Mouse (Mus musculus) fibroblast of lung, adult 2 months (primary cell): ENCODE measurements around the gene Birc3.
"Not testable (repeated sequence)": the region's sequence is repeated elsewhere in the genome, so short reads cannot be mapped to it uniquely, and the experiment has no call there.

Experiments used
- DNase-seq: peaks from one replicate; pipeline ENCODE4 v3.0.0-alpha.2; 2011; ENCODE audit warnings: low read depth

Gene Birc3

DNA sequence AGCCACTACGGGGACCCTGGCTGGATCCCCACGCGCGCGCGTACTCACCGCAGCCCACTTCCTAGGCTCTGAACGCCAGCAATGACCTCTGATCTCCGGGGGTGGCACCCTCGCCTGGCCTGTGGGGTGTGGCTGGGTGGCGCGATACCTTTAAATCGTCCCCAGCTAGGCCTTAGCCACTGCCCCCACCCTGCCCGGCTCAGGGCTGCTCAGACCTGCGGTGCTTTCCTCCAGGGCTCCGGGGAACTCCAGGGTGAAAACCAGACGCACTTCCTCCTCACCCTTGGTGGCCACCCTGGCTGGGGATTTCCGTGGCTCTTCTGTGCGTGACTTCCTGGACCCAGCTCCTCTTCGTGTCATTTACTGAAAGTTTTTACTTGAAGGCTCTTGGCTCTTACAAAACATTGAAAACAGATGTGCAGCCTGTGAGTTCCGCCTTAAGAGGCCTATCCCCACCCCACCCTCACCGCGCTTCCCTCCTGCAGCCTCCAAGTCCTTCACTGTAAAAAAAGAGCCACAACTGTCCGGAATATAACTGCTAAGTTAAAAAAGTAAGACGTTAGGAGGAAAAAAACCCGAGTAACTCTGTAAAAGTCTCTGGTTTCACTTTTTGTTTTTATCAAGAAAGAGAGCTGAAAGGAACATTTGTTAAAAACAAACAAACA lies at the start of gene Birc3:
Birc3 (minus strand) TSS at position 412 of the 665 bp plus-strand sequence.
- peak; percentile 41 for DNase-seq

DNA sequence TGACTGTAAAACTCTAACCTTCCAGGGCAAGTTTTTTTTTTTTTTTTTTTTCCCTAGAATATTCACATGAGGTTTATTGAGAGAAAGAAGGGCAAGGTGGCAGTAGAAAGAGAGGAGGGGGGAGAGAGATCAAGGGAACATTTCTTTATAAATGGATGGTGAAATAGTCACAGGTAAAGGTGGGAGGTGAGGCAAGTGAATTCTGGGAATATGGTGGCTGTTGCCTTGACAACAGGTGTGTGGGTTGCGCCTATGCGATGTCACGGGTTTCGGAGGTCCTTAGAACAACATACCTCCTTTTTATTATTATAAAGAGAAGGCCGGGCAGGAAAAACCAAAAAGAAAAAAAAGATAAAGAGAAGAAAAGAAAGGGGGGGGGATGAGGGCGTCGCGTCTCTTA lies 41.9 kb upstream of the Birc3 start:
- DNase-seq: no peak

DNA sequence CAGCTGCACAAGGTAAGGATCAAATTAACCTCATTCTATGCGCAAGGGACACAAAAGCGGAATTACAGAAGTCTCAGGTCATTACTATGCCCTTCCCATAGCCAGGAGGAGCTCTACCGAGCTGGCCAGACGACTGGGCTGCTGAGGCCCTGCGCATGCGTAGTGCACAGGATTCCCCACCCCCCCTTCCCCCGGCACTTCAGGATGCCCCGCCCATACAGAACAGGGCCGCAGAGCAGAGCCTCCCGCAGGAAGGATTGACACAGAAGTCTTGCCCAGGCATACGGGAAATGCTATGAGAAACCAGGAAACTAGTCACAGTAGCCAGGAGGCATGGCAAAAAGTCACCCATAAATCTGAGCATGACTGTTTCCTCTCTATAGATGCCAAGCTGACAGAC lies 41.5 kb upstream of the Birc3 start:
- DNase-seq: peak; percentile 76

DNA sequence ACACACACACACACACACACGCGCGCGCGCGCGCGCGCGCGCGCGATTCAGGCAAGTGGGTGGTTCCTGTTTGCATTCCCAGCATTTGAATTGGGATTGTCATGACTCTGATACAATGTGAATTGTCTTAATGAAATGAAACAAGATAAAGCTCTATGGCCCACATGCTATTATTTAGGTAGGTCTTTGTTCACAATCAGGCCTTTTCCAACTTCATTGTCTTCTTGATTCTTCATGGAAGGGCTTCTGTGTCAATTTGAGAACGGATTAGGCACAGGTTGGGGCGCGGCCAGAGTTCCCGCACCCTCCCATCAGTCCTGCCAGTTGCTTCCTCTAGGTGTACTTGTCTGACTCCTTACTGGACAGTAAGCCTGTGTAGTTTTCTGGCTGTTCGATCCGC lies 41.0 kb upstream of the Birc3 start:
- DNase-seq: no peak

DNA sequence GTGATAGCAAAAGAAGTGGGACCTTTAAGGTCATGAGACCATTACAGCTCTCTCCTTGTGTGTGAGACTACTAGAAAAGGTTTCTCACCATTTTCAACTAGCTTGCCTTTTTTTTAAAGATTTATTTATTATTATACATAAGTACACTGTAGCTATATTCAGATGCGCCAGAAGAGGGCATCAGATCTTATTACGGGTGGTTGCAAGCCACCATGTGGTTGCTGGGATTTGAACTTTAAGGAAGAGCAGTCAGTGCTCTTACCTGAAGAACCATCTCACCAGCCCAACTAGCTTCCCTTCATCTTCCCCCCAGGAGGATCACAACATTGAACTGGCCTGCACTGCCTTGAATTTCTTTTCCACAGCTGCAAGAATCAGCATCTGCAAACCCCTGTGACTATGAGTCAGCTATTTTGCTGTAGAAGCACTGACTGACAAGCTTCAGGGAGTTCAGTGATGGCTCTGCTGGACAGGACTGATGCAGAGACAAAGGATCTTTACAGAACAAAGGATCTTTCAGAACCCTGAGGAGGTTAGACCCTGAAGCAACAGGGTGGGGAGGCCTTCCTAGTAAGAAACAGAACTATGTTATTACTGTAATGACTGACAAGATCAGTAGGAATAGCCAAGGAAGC lies 34.5 kb upstream of the Birc3 start:
- no peak for DNase-seq

DNA sequence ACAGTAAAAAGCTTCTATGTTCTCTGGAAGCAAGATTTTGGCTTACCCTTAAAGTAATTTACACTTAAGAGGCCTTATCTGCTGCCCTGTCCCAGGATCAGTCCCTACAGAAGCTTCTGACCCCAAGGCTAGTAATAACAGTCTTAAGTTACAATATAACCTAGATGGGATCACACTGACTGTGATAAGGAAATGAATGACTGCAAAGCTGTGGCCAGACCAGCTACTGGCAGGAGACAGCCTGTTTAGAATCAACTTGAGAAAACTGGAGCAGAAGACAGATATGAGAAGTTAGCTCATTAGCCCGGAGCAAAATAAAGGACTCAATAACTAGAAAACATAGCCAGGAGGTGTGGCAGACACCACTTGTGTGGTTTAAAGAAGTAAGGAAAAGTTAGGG lies 33.6 kb upstream of the Birc3 start:
- DNase-seq: no peak

DNA sequence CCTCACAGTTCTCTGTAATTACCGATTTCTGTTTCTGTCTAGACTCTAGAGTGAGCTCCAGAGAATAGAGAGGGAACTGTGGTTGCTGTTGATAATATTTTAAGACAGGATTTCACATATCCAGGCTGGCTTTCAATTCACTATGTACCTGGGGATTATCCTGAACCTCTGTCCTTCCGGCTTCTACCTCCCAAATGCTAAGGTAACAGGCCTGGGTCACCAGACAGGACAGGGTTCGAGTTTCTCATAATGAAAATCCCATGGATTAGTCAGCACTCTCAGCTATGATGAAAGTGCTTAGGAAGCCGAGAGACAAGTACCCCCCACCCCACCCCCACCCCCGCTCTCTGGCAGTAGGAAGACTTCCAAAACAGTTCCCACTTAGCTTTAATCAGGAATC lies 30.8 kb upstream of the Birc3 start:
- DNase-seq: no peak

DNA sequence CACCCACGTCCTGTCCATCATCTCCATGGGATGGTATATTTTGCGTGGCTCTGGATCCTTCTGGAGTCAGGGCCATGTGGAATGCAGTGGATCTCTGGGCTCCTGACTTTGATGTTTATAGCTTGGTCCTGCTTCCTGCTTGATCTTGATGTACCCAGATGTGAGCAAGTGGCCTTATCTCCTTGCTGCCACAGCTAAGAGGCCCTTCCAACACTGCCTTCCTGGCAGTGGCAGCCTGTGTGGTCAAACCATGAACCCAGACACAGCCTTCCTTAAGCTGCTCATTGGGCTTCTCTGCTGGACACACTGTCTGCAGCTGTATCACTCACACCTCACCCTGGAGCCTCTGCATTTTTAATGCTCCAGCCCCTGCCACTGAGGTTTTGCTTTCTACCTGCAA lies 30.3 kb upstream of the Birc3 start:
- no peak for DNase-seq

DNA sequence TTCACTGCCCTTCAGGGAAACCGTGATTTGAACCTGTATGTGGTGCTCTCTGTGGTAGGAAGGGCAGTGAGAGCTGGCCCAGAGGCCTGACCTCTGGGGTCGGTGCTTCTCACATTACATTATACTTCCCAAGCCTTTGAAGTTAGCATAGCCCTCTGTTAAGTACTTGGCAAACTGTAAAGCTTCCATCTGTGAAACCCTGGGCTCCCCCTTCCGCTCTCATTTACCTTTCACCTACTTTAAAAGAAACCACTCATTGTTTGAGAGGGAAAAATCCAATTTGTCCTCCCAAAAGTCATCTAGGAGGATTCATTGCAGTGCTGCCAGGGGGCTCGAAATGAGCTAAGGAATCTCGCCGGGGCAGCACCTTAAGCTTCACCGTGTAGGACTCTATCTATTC lies 29.3 kb upstream of the Birc3 start:
- DNase-seq: no peak

DNA sequence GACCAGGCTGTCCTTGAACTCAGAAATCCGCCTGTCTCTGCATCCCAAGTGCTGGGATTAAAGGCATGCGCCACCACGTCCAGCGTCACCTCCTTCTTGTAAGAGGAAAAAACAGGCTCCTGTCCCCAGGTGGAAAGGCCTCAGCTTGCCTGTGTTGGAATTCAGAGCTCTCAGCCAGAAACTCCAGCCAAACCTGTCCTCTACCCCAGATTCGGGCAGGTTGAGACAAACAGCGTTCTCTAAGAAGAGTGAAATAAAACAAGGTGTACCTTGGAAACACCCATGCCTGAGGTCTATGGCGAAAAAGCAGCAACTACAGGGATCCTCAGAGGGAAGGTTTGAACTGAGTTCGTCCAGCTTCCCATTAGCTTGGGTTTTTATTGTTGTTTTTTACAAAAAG lies 28.0 kb upstream of the Birc3 start:
- DNase-seq: no peak

DNA sequence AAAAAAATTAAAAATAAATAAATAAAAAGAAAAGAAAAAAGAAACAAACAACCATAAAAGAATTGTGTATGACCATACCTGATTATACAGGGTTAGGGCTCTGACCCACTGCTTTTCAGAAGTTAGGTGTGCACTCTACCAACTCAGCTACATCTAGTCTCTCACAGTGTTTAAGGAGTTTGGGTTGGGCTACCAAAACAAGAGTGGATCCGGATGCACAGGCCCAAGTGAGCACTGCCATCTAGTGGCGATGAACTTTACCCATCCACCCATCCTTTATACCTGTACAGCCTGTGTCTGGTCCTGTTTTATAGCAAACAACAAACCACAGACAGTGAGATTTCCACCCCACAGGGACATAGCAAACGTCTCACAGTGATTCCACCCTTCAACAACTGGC lies 24.5 kb upstream of the Birc3 start:
- no peak for DNase-seq

DNA sequence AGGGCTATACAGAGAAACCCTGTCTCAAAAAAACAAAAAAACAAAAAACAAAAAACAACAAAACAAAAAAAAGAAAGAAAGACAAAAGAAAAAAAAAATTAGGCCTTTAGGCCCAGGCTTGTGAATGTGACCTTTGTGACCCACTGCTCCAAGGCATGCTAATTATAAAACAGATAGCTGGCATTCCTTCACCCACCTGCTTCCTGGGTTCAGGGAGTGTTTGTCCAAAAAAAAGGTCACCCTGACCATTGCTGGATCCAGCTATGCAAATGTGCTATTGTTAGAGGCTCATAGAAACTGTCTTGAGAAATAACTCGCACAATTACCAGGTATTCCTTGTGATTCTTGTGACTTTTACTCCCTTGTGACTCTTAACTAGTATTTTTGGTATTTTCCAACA lies 18.8 kb upstream of the Birc3 start:
- not testable (repeated sequence) for DNase-seq

DNA sequence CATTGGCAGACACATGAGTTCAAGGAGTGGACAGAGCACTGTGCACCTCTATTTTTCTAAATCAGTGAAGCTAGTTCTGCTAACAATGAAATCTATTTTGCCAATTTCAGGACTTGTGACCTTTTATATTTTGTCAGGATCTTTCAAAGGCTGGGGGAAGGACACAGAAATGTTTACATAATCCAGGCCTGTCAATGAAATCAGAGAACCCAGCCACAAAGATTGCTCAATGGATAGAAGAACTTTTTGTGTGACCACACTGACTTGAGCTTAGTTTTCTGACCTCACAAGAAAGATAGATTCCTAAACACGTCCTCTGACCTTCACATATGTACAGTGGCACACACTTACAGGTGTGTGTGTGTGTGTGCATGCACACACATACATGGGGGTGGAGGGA lies 18.2 kb upstream of the Birc3 start:
- no peak for DNase-seq

DNA sequence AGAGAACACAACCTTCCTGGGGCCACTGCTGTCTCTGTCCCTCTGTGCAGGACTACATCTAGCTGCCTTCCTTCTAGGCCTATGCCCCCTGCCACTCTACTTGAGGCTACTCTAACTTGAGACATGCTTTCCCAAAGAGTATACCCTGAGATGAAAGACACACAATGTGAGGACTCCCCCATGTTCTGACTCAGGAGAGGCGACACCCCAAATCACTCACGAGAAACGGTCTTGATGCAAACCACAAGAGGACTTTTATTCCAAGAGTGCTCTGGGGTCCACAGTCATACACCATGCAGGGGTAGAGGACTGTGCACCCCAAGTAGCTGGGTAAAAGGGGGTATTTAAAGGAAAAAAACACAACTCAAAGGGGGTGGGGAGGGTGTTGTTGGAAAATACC lies 11.4 kb upstream of the Birc3 start:
- no peak for DNase-seq

DNA sequence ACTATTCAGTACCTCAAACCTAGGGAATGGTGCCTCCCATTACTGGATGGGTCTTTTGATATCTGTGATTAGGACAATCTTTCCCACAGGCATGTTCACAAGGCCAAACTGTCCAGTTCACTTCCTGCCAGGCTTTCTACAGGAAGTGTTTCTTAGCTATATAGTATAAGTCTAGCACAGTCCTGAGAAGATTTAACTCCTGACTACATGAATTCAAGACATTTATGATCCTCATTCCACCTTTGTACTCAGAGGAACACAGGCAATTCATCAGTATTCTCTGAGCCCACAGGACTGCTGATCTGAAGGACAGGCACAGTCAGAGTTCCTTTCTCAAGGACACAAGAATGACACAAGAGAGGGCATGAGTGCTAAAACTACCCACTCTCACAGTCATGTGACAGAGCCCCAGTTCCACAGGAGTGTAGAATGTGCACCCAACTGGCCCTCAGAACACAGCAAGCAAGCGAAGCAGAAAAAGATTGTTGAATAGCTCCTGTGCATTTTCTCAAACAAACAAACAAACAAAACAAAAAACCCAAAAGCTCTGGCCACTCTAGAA lies 9.4 kb upstream of the Birc3 start:
- DNase-seq: no peak

DNA sequence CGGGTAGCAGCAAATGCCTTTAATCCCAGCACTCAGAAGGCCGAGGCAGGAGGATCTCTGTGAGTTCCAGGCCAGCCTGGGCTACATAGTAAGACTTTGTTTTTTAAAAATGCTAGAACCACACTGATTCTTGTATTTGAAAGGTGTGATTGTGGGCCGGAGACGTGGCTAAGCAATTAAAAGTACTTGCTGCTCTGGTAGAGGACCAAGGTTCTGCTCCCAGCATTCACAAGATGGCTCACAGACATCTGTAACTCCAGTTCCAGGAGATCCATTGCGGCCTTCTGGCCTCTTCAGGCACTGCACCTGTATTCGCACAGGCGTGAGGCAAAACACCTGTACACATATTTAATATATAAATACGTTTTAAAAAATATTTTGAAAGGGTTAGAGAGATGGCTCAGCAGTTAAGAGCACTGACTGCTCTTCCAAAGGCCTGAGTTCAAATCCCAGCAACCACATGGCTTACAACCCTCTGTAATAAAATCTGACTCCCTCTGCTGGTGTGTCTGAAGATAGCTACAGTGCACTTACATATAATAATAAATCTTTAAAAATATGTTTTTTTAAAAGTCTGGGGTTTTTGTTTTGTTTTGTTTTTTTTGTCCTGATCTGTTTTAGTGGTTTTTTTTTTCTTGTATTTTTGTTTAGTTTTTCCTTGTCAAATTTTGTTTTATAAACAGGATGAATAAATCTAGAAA lies 675 bp upstream of the Birc3 start:
- no peak for DNase-seq

DNA sequence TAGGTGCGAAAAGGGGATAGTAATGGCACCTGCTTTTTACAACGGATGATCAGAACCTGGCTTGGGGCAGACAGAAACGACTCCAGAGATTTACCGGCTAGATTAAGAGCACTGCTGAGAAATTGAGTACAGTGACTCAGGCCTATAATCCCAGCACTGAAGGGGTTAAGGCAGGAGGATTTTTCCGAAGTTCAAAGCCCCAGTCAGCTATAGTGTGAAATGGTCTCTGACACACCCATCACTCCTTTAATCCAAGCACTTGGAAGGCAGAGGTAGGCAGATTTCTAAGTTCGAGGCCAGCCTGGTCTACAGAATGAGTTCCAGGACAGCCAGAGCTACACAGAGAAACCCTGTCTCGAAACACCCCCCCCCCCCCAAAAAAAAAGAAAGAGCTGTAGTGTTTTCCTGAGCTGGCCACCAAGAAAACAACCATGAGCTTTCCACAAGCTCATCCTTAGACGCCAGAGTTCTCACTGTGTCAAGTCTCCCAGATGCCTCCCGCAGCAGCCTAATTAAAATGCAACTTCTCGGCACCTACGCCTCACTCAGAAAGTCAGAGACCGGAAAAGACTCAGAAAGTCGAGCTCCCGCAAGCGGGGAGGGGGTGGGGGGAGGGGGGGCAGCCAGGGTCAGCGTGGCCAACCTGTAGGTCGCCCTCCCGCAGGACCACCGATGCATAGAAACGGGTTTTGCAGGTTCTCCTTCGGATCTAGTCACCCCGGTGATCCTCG lies 777 bp downstream of the Birc3 start:
- DNase-seq: no peak

DNA sequence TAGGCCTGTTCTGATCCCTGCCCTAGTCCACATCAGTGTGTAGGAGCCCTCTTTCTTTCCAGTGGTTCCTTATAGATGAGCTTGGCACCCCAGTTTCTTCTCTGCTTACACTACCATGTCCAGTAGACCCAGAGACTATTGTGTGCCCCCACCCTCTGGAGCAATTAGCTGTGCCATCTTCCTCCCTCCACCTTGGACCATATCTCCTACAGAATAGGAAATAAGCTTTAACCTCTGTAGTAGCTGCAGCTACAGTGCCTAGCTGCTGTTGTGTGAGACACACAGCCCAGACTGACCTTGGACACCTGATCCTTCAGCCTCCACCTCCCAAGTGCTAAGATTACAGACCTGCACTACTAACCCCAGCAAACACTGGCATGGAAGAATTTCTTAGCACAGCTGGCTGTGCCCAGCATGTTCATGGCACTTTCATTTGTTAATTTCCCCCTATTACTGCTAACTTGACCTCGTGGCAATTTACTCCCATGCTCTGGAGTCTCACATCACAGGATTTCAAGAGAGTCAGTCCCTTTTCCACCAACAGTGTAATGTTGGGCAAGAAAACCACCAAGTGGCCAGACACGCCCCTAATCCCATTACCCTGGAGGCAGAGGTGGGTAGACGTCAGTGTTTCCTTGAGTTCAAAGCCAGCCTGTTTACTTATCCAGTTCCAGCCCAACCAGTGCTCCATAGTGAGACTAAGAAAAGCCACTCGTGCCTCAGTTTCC lies 1.5 kb downstream of the Birc3 start:
- no peak for DNase-seq

DNA sequence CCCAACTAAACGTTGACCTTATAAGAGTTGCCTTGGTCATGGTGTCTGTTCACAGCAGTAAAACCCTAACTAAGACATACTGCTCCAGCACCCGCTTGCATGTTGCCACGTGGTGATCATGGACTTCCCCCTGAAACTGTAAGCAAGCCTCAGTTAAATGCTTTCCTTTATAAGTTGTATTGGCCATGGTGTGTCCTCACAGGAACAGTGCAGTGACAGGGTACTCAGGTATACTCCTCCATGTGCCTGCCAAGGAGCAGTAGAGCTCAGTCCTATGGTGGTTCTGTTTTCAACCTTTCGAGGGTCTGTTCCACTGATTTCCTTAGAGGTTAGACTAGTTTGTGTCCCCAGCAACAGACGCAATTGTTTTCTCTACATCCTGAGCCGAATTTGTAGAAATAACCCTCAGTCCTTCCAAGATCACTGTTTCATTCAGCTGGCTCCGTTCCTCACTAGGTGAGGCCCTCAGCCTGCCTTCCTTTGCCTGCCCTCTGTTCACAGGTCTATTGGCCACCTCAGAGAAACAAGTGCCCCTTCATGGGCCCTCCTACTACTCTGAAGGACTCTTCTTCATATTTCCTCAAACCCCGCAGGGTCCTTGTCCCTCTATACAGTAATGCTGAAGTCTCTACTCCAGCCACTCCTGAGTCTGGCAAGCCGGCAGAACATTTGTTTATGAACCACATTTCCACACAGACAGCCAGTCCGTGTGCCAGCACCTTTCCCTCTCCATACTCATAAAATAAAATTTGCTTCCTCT lies 2.2 kb downstream of the Birc3 start:
- no peak for DNase-seq

DNA sequence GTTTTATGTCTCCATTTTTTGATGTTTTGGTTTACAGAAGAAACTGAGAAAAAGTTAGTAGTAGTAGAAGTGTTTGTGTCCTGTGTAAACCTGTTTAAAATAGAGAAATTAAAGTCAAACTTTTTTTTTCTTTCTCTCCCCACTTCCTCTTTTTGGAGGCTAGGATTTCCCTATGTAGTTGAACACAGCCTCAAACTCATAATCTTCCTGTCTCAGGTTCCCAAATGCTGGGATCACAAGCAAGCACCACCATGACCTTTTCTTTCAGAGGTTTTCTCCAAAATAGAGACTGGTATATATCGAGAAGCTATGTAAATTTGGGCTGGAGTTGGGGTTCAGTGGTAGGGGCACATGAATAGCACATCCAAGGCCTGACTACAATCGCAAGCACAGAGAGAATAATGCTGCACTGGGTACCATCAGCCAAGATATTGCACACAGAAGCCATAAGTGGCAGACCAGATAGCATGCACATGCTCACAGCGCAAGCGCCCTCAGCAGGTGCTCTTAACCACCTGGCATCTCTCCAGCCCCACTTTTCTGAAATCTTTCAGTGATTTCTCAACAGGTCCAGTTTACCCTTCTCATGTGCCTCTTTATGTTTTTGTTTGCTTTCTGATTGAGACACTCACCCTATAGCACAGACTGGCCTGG lies 4.0 kb downstream of the Birc3 start:
- no peak for DNase-seq

DNA sequence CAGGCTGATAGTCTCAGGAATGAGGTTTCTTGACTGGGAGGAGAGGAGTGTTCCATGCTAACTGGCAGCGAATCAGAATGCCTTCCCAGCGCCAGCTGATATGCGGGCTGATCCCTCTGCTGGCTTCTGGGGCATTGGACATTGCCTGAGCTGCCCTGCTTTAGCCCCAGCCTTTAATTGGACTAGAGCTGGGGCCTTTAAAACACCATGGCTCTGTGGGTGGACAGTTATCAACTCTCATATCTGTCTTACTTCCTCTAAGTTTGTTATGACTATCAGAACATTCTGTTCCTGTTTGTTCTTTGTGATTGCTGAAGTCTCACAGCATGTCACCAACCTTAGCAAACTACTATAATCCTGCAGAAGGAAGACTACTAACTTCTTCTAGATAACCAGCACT lies 5.0 kb downstream of the Birc3 start:
- DNase-seq: no peak
